Mouse (Mus musculus): ENCODE measurements around the gene Zmat5. TPM values are rescaled to one million over a fixed set of nuclear protein-coding genes. Genes with fewer than 3 reads are reported as not detected.

Gene Zmat5
- polyA plus RNA-seq (2012; rRNA removed): 43.1 and 52.1 TPM in 2 replicates

DNA sequence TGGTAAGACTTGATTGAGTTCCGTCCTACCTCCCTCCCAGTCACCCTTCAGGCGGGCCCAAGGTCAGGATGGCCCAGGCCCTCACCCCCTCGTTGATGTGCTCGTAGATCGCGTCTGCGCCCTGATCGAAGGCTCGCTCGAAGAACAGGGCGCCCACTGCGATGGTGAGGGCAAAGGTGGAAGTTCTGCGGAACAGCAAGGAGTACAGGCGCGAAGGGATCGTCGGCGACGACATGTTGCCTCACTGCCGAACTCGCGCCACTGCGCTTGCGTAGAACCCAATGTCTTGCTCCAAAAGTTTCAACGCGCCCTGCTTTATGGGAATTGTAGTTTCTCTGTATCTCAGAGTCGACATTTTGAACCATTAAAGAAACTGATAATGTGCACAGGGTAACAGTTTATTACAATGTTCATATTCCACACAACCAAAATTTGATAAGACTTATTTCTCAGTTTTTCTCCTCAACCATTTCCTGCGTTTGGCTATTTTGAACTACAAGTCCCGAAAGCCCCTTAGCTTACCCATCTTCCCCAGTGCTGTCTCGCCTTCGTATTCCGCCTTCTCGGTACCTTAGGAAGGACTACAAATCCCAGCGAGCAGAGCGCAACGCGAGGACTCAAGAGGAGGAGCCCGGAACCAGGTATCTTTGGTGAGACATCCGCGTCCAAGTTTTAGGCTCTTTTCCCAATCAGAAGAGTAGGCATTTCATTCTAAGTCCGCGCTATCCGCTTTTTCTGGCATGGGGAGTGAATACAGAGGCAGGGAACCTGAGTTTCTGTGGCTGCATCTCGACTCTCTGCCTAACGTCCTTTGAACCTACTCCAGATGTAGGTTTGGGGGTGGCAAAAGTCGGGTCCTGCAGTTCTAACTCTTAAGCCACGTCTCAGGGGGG, at the start of gene Zmat5, which contains the start of gene Uqcr10:
Gene Zmat5, plus strand, starts transcription at position 607 of the 893 bp plus-strand sequence.
Gene Uqcr10, minus strand, starts transcription at position 271 of the 893 bp plus-strand sequence.

DNA sequence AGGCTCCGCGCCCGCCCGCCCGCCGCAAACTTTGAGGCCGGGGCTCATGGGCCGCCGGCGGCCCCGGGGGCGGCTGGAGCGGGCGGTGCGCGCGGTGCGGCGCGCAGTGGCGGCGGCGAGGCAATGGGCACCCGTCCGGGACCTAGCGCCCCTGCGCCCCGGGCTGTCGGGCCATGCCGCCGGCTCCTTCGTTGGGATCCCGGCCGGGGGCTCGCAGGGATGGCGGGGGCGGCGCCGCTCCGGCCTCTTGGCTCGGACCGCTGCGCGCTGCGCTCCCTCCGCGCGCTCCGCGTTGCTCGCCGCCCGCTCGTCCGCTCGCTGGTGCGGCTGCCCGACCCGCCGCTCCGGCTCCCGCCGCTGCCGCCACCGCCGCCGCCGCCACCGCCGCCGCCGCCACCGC, 42.3 kb downstream of the Zmat5 start, which contains the start of gene Cabp7:
Gene Cabp7, minus strand, starts transcription at position 46 of the 400 bp plus-strand sequence.

Other genes with a start within 250 kb of the Zmat5 start
- gene Mtmr3, start 109.8 kb upstream of the Zmat5 start, polyA plus RNA-seq (2012; rRNA removed): 27.3 and 35.0 TPM in 2 replicates
- gene Gm11032, start 84.6 kb upstream of the Zmat5 start, polyA plus RNA-seq (2012; rRNA removed): not detected in 2 replicates
- 38.0 and 41.3 TPM in 2 replicates for gene Ascc2, start 66.9 kb upstream of the Zmat5 start, polyA plus RNA-seq (2012; rRNA removed)
- gene Uqcr10, start 336 bp upstream of the Zmat5 start, polyA plus RNA-seq (2012; rRNA removed): 378 and 669 TPM in 2 replicates
- 0.92 and 1.8 TPM in 2 replicates for gene Cabp7, start 42.1 kb downstream of the Zmat5 start, polyA plus RNA-seq (2012; rRNA removed)
- gene Nf2, start 144.9 kb downstream of the Zmat5 start, polyA plus RNA-seq (2012; rRNA removed): 68.3 and 69.6 TPM in 2 replicates
- 64.9 and 65.5 TPM in 2 replicates for gene Nipsnap1, start 169.3 kb downstream of the Zmat5 start, polyA plus RNA-seq (2012; rRNA removed)
- gene Thoc5, start 190.6 kb downstream of the Zmat5 start, polyA plus RNA-seq (2012; rRNA removed): 56.6 and 58.4 TPM in 2 replicates
- 0.58 and 0.79 TPM in 2 replicates for gene Nefh, start 243.4 kb downstream of the Zmat5 start, polyA plus RNA-seq (2012; rRNA removed)

Data from central nervous system, embryonic 11.5 days (tissue).